Mouse (Mus musculus) midbrain, embryonic 12.5 days (tissue): ENCODE data around the gene Tmem184b. TPM values are rescaled to one million over a fixed set of nuclear protein-coding genes. Genes with fewer than 3 reads are reported as not detected.

Source experiments
- ATAC-seq: fragments of 200-750 bp; cut with Nextera tagmentation; 2 replicates; pipeline ENCODE4 v1.8.0; 2017; ENCODE audit warnings: low read depth, moderate TSS enrichment, moderate library complexity; ENCODE audit not compliant: low FRiP score
- H3K27ac ChIP-seq: fragments of 300-500 bp; sonication (generic); replicated peaks from 2 replicates; pipeline ENCODE4 v1.5.1; 2016; ENCODE audit warnings: mild to moderate bottlenecking
- H3K27me3 ChIP-seq: fragments of 300-500 bp; sonication (generic); 2 replicates; pipeline ENCODE4 v1.6.1; 2016; ENCODE audit warnings: mild to moderate bottlenecking
- H3K36me3 ChIP-seq: fragments of 300-500 bp; sonication (generic); 2 replicates; pipeline ENCODE4 v1.6.1; 2016
- H3K4me1 ChIP-seq: fragments of 300-500 bp; sonication (generic); 2 replicates; pipeline ENCODE4 v1.6.1; 2016
- H3K4me2 ChIP-seq: fragments of 300-500 bp; sonication (generic); replicated peaks from 2 replicates; pipeline ENCODE4 v1.6.1; 2016; ENCODE audit warnings: mild to moderate bottlenecking, moderate library complexity
- H3K4me3 ChIP-seq: fragments of 300-500 bp; sonication (generic); 2 replicates; pipeline ENCODE4 v1.5.1; 2016; ENCODE audit warnings: mild to moderate bottlenecking
- H3K9ac ChIP-seq: fragments of 300-500 bp; sonication (generic); replicated peaks from 2 replicates; pipeline ENCODE4 v1.6.1; 2016; ENCODE audit warnings: mild to moderate bottlenecking, moderate library complexity
- H3K9me3 ChIP-seq: fragments of 300-500 bp; sonication (generic); 2 replicates; pipeline ENCODE4 v1.6.1; 2016; ENCODE audit warnings: mild to moderate bottlenecking
- WGBS: fragments of 180-500 bp; shearing (Covaris S2); methylation state at CpG from one replicate; pipeline ENCODE4 v1.1.7; 2016; 5-methylcytosine and 5-hydroxymethylcytosine counted together
- polyA plus RNA-seq: library from polyadenylated mRNA; unstranded; fragments of >200 nt; fragmentation: Nextera tagmentation; extraction: Ambion mirVana; gene quantifications from 2 replicates; pipeline ENCODE4 v1.2.1, GENCODE M21; 2016

Gene Tmem184b
- polyA plus RNA-seq, 1 experiment from 2014 or later: 47.9 TPM

DNA sequence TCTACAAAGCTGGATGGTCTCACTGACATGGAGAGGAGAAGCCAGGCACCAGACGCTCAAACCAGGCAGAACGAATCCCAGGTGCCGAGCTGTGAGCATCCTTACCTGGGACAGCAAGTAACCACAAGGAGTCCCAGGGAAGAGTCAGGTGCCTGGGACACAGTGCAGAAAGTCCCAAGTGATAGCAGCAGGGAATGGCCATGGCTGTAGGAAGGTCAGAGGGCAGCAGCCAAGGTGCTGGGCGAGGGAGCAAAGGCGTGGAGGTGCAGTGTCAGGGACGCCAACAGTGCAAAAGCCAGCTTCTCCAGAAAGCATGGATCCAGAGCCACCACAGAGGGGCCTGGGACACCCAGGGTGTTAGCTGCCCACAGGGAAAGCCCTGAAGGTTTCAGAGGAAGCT is 10.3 kb downstream of the Tmem184b start:
- Histone ChIP-seq H3K9me3 (no peaks in the 10 kb centered on the region), H3K4me3 (no peak overlapping the region), H3K27ac (0 out of 2 replicates have a peak overlapping the region, but pooled peaks have one; percentile 6), H3K4me1 (peaks cover 25% of the 10 kb centered on the region), H3K36me3 (no peaks in the 10 kb centered on the region), H3K9ac (no peak overlapping the region), H3K27me3 (no peaks in the 10 kb centered on the region), H3K4me2 (no peak overlapping the region)
- ATAC-seq: no peak
- 75% methylated on average over 6 of the region's 6 CpGs for WGBS

DNA sequence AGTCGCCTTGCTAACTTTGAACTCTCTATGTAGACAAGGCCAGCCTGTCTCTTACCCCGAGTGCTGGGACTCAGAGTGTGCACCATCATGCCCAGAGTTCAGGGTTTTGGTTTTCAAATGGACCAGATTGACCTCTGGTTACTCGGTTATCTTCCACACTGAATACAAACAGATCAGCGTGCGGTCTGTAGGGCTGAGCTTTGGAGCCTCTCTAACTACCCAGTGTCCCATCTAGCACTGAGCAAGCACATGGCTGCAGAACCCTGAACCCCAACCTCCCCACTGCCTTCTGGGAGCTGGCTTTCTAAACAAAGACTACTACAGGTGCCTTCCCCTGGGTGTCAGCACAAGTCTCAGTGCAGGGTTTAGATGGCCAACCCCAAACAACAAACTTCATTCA is 10.8 kb downstream of the Tmem184b start:
- Histone ChIP-seq H3K27me3 (no peaks in the 10 kb centered on the region), H3K4me2 (no peak overlapping the region), H3K4me3 (no peak overlapping the region), H3K9me3 (no peaks in the 10 kb centered on the region), H3K9ac (no peak overlapping the region), H3K27ac (no peak overlapping the region), H3K4me1 (peaks cover 25% of the 10 kb centered on the region), H3K36me3 (no peaks in the 10 kb centered on the region)
- WGBS: 82% methylated on average over 5 of the region's 5 CpGs
- no peak for ATAC-seq

DNA sequence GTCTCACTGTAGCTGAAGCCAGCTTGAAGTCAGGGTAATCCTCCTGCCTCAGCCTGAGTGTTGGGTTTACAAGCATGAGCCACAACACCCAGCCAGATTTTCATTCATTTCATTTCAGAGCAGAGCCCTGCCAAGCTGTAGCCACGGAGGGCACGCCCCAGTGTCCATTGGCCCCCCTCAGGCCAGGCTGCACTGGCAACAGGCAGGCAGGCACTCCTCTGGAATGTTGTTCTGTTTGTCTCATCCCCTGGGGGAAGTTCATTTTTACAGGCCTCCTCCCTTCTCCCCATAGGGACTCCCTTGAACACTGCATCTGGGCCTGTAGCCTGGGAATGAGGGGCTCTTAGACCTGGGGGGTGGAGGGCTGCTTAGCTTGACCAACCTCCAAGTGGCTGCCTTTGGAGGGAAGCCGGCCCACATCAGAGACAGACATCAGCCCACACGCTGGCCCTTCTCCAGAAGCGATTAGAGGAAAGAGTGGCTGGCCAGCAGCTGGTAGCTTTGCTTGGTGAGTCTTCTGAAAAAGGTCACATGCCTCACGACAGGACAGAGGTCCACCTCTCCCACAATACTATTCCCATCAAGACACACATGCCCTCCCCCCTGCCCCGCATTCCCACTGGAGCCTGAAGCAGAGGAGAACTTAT is 11.8 kb downstream of the Tmem184b start:
- H3K4me3 ChIP-seq: no peak overlapping the region
- H3K27me3 ChIP-seq: no peaks in the 10 kb centered on the region
- WGBS: 53% methylated on average over 7 of the region's 7 CpGs
- no peak overlapping the region for H3K4me2 ChIP-seq
- no peaks in the 10 kb centered on the region for H3K9me3 ChIP-seq
- H3K9ac ChIP-seq: no peak overlapping the region
- no peak overlapping the region for H3K27ac ChIP-seq
- no peak for ATAC-seq
- peaks cover 25% of the 10 kb centered on the region for H3K4me1 ChIP-seq
- no peaks in the 10 kb centered on the region for H3K36me3 ChIP-seq

DNA sequence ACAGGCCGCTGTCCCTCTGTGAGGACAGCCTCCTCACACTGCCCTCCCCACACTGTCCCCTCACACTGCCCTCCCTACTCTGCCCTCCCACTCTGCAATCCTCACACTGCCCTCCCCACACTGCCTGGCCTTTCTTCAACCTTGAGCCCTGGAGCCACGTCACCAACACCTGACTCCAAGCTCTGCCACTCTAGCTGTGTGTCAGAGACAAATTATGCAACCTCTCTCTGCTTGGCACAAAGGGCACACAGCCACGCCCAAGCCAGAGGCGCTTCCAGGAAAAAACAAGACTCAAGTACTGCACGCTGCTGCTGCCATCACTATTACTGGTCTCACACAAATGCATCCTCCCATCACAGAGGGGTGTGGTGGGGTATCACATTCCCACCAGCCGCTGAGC is 12.9 kb downstream of the Tmem184b start:
- WGBS: 88% methylated on average over 6 of the region's 6 CpGs
- Histone ChIP-seq H3K4me1 (peaks cover 25% of the 10 kb centered on the region), H3K27me3 (no peaks in the 10 kb centered on the region), H3K36me3 (no peaks in the 10 kb centered on the region), H3K27ac (no peak overlapping the region), H3K4me3 (no peak overlapping the region), H3K9ac (no peak overlapping the region), H3K4me2 (no peak overlapping the region), H3K9me3 (no peaks in the 10 kb centered on the region)
- no peak for ATAC-seq

DNA sequence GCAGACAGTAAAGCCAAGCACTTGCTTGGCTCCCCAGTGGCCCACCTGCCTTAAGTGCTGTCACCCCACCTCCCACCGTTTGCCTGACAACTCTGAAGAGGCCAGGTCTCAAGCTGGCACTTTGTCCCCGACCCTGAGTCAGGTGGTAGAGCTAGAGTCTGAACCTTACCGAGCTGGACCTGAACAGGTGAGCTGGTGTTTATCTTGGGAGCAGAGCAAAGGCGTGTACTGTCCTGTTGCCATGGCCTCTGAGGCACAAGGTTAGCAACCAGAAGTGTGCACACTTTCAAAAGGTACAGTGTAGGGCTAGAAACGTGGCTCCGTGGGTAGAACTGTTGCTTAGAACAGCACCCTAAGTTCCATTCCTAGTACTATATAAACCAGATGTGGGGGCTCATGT is 15.2 kb downstream of the Tmem184b start:
- peaks cover 14% of the 10 kb centered on the region for H3K4me1 ChIP-seq
- H3K27ac ChIP-seq: no peak overlapping the region
- no peak overlapping the region for H3K4me2 ChIP-seq
- H3K27me3 ChIP-seq: no peaks in the 10 kb centered on the region
- no peak for ATAC-seq
- no peak overlapping the region for H3K9ac ChIP-seq
- H3K9me3 ChIP-seq: no peaks in the 10 kb centered on the region
- H3K4me3 ChIP-seq: no peak overlapping the region
- 86% methylated on average over 6 of the region's 6 CpGs for WGBS
- H3K36me3 ChIP-seq: no peaks in the 10 kb centered on the region

DNA sequence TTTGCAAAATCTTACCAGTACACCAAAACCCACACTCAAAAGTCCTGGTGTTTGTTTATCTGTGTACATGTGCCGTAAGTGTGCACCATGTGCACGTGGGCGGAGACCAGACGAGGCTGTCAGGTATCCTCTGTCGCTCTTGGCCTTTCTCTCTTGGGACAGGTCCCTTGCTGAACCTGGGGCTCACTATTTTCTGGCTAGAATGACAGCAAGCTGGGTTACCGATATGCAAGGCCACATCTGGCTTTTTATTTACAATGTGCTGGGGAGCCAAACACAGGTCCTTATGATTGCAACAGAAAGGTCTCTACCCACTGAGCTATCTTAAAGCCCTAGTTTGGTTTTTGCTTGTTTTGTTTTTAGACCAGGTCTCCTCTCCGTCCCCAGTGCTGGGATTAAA is 15.8 kb downstream of the Tmem184b start:
- no peak overlapping the region for H3K4me3 ChIP-seq
- H3K9me3 ChIP-seq: no peaks in the 10 kb centered on the region
- no peak for ATAC-seq
- WGBS: 90% methylated on average over 7 of the region's 7 CpGs
- no peak overlapping the region for H3K4me2 ChIP-seq
- no peaks in the 10 kb centered on the region for H3K36me3 ChIP-seq
- no peak overlapping the region for H3K27ac ChIP-seq
- H3K9ac ChIP-seq: no peak overlapping the region
- no peaks in the 10 kb centered on the region for H3K27me3 ChIP-seq
- H3K4me1 ChIP-seq: peaks cover 10% of the 10 kb centered on the region

DNA sequence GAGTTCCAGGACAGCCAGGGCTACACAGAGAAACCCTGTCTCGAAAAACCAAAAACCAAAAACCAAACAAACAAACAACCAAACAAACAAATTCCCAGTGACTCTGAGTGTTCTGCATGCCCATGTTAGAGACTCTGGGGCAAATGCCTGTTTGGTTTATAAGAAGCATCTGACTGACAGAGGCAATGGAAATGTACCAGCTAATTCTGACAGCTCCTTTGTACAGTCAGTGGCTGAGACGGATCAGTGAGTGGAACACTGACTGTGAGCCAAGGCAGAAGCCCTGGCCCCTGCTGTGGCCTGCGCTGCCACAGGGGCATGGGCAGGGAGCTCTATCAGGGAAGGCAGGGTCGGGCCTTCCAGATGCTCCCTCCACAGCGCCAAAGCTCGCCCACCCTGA is 16.3 kb downstream of the Tmem184b start:
- H3K9ac ChIP-seq: no peak overlapping the region
- WGBS: 76% methylated on average over 6 of the region's 6 CpGs
- no peak for ATAC-seq

DNA sequence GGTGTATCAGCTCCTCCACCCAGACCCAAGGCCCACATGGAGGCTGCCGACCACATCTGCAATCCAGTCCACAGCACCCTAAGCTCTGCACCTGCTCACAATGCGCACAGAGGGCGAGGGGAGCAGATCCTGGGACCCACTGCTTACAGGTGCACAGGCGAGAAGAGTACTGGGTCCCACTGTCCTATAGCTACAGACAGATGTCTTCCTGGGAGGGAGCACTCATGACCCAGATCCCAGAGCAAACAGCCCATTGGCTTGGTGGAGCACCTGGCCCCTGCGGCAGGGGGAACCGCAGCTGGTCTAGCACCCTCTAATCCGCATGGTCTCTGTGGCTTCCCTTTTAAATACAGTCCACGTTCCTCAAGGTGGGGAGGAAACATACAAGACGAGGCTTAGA is 21.7 kb downstream of the Tmem184b start:
- H3K9ac ChIP-seq: no peak overlapping the region
- H3K4me3 ChIP-seq: no peak overlapping the region
- H3K4me1 ChIP-seq: 0 out of 2 replicates have a peak, but pooled peaks cover 3% of the 10 kb centered on the region
- no peak overlapping the region for H3K27ac ChIP-seq
- no peaks in the 10 kb centered on the region for H3K27me3 ChIP-seq
- peaks cover 20% of the 10 kb centered on the region for H3K36me3 ChIP-seq
- 89% methylated on average over 9 of the region's 9 CpGs for WGBS
- ATAC-seq: no peak
- no peak overlapping the region for H3K4me2 ChIP-seq
- no peaks in the 10 kb centered on the region for H3K9me3 ChIP-seq

More for the DNA sequence above, 16.3 kb downstream of the Tmem184b start:
- H3K27me3 ChIP-seq: no peaks in the 10 kb centered on the region
- H3K4me2 ChIP-seq: no peak overlapping the region
- no peaks in the 10 kb centered on the region for H3K9me3 ChIP-seq
- peaks cover 5% of the 10 kb centered on the region; the same call in 1 of the 2 replicates for H3K4me1 ChIP-seq
- H3K4me3 ChIP-seq: no peak overlapping the region
- no peaks in the 10 kb centered on the region for H3K36me3 ChIP-seq
- H3K27ac ChIP-seq: no peak overlapping the region

DNA sequence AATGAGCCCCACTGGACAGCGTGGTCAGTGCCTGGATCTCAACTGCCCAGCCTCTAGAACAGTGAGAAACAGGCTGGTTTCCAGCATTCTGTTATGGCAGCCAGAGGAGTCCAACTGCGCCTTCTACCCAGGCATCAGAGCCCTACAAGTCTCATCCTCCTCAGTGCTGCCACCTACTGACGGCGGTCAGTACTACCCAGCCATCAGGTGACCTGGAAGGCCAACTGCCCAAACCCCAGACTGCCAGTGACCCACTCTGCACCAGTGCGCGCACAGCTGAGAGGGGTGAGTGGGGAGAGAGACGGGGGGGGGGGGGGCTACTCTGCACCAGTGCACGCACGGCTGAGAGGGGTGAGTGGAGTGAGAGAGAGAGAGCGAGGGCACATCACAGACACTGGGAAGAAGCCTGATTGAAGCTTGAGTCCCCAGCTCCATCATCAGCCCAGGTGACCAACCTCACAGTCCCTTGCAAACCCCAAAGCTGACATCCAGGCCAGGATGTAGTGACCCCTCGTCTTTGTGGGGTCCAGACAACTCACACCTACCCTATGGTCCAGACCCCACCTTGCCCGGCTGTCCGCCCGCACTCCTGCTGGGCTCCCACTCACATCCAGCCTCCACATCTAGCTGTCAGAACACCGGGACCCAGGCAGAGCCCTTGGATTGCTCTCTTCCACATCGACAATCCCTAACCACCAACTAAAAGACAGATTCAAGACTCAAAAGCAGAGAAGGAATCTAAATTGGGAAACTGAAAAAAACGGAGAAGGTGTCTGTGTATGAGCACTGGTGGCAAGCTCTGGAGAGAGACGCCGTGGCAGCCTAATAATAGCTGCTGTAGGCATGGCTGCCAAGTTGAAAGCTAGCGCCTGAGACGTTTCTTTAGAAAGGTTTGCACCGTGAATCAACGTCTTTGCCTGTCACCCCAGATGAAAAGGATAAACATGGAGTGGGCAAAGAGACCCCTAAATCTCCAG is 22.6 kb downstream of the Tmem184b start:
- WGBS: 57% methylated on average over 21 of the region's 23 CpGs
- no peak for ATAC-seq
- Histone ChIP-seq H3K4me1 (0 out of 2 replicates have a peak, but pooled peaks cover 3% of the 10 kb centered on the region), H3K9me3 (no peaks in the 10 kb centered on the region), H3K27me3 (no peaks in the 10 kb centered on the region), H3K9ac (no peak overlapping the region), H3K27ac (no peak overlapping the region), H3K4me2 (no peak overlapping the region), H3K4me3 (no peak overlapping the region), H3K36me3 (peaks cover 29% of the 10 kb centered on the region)

DNA sequence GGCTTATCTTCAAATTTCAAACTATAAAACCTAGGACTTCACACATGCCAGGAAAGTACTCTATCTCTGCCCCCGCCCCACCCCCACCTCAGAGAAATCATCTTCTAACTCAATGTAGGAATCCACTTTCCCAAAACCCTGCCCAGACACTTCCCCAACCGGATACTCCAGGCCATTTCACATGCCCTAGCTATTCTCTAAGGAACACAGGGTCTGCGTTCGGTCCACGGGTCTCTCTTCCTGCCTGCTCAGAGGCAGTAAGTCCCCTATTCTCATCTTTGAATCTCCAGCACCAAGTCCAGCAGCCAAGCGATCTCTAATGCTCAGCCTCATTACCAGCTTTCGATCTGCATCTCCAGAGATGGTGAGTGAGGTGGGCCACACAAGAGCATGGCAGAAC is 23.7 kb downstream of the Tmem184b start:
- WGBS: 92% methylated on average over 7 of the region's 7 CpGs
- Histone ChIP-seq H3K36me3 (peaks cover 39% of the 10 kb centered on the region), H3K4me1 (0 out of 2 replicates have a peak, but pooled peaks cover 3% of the 10 kb centered on the region), H3K27me3 (no peaks in the 10 kb centered on the region), H3K9ac (no peak overlapping the region), H3K4me3 (no peak overlapping the region), H3K27ac (no peak overlapping the region), H3K4me2 (no peak overlapping the region), H3K9me3 (no peaks in the 10 kb centered on the region)
- ATAC-seq: no peak

DNA sequence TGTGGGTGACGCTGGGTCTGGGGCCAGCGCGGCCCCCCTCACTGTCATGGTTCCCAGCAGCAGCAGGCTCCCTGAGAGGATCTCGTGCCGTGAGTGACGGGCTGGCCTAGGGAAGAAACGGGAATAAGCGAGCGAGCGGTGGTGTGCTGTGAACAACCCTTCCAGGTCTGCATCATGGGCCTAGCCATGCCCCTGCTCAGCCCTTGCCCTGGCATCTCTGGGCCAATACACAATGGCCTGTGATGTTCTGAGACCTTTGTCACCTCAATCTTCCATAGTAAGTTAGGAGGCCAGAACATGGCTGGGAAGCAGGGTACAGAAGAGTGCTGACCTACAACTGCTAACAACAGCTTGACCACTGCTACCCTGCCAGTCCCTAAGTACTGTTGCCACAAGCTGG is 24.8 kb downstream of the Tmem184b start:
- H3K4me3 ChIP-seq: no peak overlapping the region
- H3K4me1 ChIP-seq: 0 out of 2 replicates have a peak, but pooled peaks cover 3% of the 10 kb centered on the region
- H3K9ac ChIP-seq: no peak overlapping the region
- peaks cover 40% of the 10 kb centered on the region for H3K36me3 ChIP-seq
- H3K27ac ChIP-seq: no peak overlapping the region
- H3K9me3 ChIP-seq: no peaks in the 10 kb centered on the region
- H3K4me2 ChIP-seq: no peak overlapping the region
- 94% methylated on average over 10 of the region's 10 CpGs for WGBS
- ATAC-seq: no peak
- no peaks in the 10 kb centered on the region for H3K27me3 ChIP-seq

DNA sequence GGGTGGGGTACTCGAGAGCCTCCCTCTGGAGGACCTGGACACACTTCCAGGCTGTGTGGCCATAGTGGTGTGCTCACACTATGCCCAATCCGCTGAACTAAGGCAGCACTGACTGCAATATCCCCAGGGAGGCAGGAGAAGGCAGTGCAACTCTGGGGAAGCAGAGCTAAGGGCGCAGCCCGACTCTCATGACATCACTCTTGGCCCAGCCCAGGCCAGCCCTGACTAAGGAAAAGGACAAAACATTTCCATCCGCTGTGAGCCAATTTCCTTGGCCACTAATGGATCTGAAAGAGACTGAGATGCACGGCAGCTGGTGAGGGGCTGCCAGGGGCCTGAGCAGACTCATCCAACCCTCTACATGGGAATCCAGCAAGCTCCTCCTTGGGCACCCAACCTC is 25.7 kb downstream of the Tmem184b start:
- no peaks in the 10 kb centered on the region for H3K27me3 ChIP-seq
- WGBS: 86% methylated on average over 6 of the region's 6 CpGs
- no peak overlapping the region for H3K4me2 ChIP-seq
- no peaks in the 10 kb centered on the region for H3K9me3 ChIP-seq
- no peak for ATAC-seq
- 0 out of 2 replicates have a peak, but pooled peaks cover 3% of the 10 kb centered on the region for H3K4me1 ChIP-seq
- peaks cover 42% of the 10 kb centered on the region for H3K36me3 ChIP-seq
- H3K9ac ChIP-seq: no peak overlapping the region
- no peak overlapping the region for H3K27ac ChIP-seq
- no peak overlapping the region for H3K4me3 ChIP-seq
